In the genomic region with DNA sequence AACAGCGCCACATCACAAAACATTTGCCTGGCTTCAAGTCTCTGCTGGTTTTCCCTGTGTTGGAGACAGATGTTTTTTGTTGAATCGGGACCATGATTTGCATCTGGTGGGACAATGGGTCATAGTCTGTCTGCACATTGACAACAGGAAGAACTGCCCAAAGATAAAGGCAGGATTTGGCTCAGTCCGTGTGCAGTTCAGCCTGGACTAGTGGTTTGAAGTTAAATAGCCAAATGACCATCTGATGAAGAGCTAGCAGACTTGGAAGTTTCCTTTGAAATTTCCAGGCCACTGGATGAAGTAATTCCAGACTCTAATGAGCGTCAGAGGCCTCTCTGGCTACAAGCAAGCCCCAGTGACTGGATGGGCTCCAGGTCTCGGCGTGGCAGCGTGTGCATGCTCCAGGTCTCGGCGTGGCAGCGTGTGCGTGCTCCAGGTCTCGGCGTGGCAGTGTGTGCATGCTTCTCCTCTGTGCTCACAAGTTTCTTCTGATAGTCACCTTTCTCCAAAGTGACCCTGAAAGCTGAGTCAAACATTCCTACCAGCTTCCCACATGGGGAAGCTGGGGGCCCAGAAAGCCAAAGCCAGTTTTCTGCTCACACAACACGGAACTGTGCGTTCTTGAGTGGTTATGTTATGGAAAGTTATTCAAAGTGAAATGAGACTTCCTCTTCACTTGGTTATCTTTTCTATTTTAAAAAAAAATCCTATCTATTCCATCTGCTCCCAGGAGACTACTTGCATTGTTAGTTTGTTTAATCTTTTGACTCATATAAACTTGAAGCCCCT, we compare ENCODE assay signal across 9 mouse cellular contexts. TPM values are rescaled to one million over a fixed set of nuclear protein-coding genes. Genes with fewer than 3 reads are reported as not detected.
DNase-seq lines count a peak whose midpoint lies in the region; ATAC-seq and TF ChIP-seq lines count a peak whose summit lies in the region.
"Had no signal": no experiment of that assay in that cellular context is flagged by ENCODE, and none has a peak within 500 bp of the region (broad histone marks: within the 10 kb centered on the region; RNA-seq: fewer than 3 reads in every experiment).

No protein-coding gene starts in this region.

- H3K36me3 ChIP-seq in embryonic facial prominence, embryonic 15.5 days: no peaks in the 10 kb centered on the region
- no peaks in the 10 kb centered on the region for H3K36me3 ChIP-seq in embryonic facial prominence, embryonic 10.5 days (replicated peaks)
- no peaks in the 10 kb centered on the region for H3K36me3 ChIP-seq in CH12.LX (replicated peaks in 1 of 2; ENCODE audit: control insufficient read depth in 1 of 2, insufficient read depth in 1 of 2, low read length in 1 of 2)
- no peaks in the 10 kb centered on the region for H3K36me3 ChIP-seq in heart, embryonic 10.5 days
- H3K36me3 ChIP-seq in liver, embryonic 13.5 days: no peaks in the 10 kb centered on the region
- no peaks in the 10 kb centered on the region for H3K36me3 ChIP-seq in hindbrain, embryonic 14.5 days (replicated peaks; ENCODE audit: control insufficient read depth, insufficient read depth)

- dilution Hi-C loops in CH12.LX (cut with MboI; ENCODE audit: extremely low pct_ligation_motif_present, extremely low pct_unique_long_range_greater_than_20kb, low sequenced_read_pairs): no loop called here

- no peak for TF ChIP-seq CTCF in CH12.LX (conservative IDR thresholded peaks at IDR 0.05 in 1 of 2, IDR thresholded peaks at IDR 0.05 in 1 of 2; ENCODE audit: low read depth in 2 of 2, low read length in 2 of 2)

- H3K4me1 ChIP-seq in embryonic facial prominence, embryonic 15.5 days: 0 out of 2 replicates have a peak, but pooled peaks cover 5% of the 10 kb centered on the region
- peaks cover 19% of the 10 kb centered on the region for H3K4me1 ChIP-seq in embryonic facial prominence, embryonic 10.5 days
- H3K4me1 ChIP-seq in CH12.LX (ENCODE audit: control insufficient read depth in 1 of 2, insufficient read depth in 2 of 2): peaks cover 4 to 28% of the 10 kb centered on the region in 2 experiments; a peak in 2 of 4 replicates
- peaks cover 5% of the 10 kb centered on the region for H3K4me1 ChIP-seq in heart, embryonic 10.5 days
- peaks cover 72% of the 10 kb centered on the region for H3K4me1 ChIP-seq in liver, embryonic 13.5 days (replicated peaks)
- H3K4me1 ChIP-seq in hindbrain, embryonic 14.5 days (replicated peaks; ENCODE audit: control insufficient read depth, insufficient read depth, low read length): no peaks in the 10 kb centered on the region

- ATAC-seq in embryonic facial prominence, embryonic 15.5 days (ENCODE audit: insufficient number of reproducible peaks, low FRiP score, low TSS enrichment, low read depth): no peak
- no peak for ATAC-seq in liver, embryonic 13.5 days (ENCODE audit: low read depth)
- ATAC-seq in hindbrain, embryonic 14.5 days (ENCODE audit: low FRiP score): no peak

- H3K27ac ChIP-seq in embryonic facial prominence, embryonic 15.5 days (replicated peaks): 0 out of 2 replicates have a peak overlapping the region, but pooled peaks have one; percentile 34
- no peak overlapping the region for H3K27ac ChIP-seq in embryonic facial prominence, embryonic 10.5 days (replicated peaks)
- no peak overlapping the region for H3K27ac ChIP-seq in CH12.LX (ENCODE audit: insufficient read depth, low read depth)
- H3K27ac ChIP-seq in heart, embryonic 10.5 days: peak overlapping the region; percentile 56; the same call in 1 of the 2 replicates
- peak overlapping the region; percentile 99 for H3K27ac ChIP-seq in liver, embryonic 13.5 days
- no peak overlapping the region for H3K27ac ChIP-seq in hindbrain, embryonic 14.5 days

- no peak for DNase-seq in embryonic facial prominence, embryonic 10.5 days (ENCODE audit: low spot score)
- no peak for DNase-seq in CH12.LX (ENCODE audit: extremely low read depth)
- DNase-seq in heart, embryonic 10.5 days (ENCODE audit: low spot score): peak; percentile 57
- no peak for DNase-seq in liver, embryonic 13.5 days
- no peak for DNase-seq in hindbrain, embryonic 14.5 days (ENCODE audit: low spot score)
- DNase-seq in urinary bladder, postnatal 25 days (ENCODE audit: low spot score): no peak
- DNase-seq in left cerebral cortex, adult 11 months (ENCODE audit: low spot score): no peak
- DNase-seq: midbrain, embryonic 14.5 days had no signal

- H3K27me3 ChIP-seq in embryonic facial prominence, embryonic 15.5 days: no peaks in the 10 kb centered on the region
- no peaks in the 10 kb centered on the region for H3K27me3 ChIP-seq in embryonic facial prominence, embryonic 10.5 days (replicated peaks; ENCODE audit: low read depth, poor library complexity, severe bottlenecking)
- no peaks in the 10 kb centered on the region for H3K27me3 ChIP-seq in CH12.LX (replicated peaks)
- H3K27me3 ChIP-seq in heart, embryonic 10.5 days (ENCODE audit: insufficient read depth, poor library complexity, severe bottlenecking): no peaks in the 10 kb centered on the region
- H3K27me3 ChIP-seq in liver, embryonic 13.5 days: no peaks in the 10 kb centered on the region
- H3K27me3 ChIP-seq in hindbrain, embryonic 14.5 days (ENCODE audit: control insufficient read depth, insufficient read depth, low read length): no peaks in the 10 kb centered on the region

- H3K79me2 ChIP-seq in CH12.LX (replicated peaks; ENCODE audit: control insufficient read depth, extremely low read depth, insufficient read depth, poor library complexity, severe bottlenecking): no peaks in the 10 kb centered on the region

- no peak overlapping the region for H3K9ac ChIP-seq in embryonic facial prominence, embryonic 15.5 days
- H3K9ac ChIP-seq in CH12.LX (ENCODE audit: insufficient read depth, low read depth): no peak overlapping the region
- peak overlapping the region; percentile 72; the same call in 1 of the 2 replicates for H3K9ac ChIP-seq in liver, embryonic 13.5 days
- H3K9ac ChIP-seq in hindbrain, embryonic 14.5 days: no peak overlapping the region

- TF ChIP-seq EP300 in CH12.LX (IDR thresholded peaks at IDR 0.05; ENCODE audit: low read length): peak; percentile 79

- 69% methylated on average over 15 of the region's 15 CpGs for WGBS in embryonic facial prominence, embryonic 15.5 days
- WGBS in embryonic facial prominence, embryonic 10.5 days: 88% methylated on average over 15 of the region's 15 CpGs
- 79% methylated on average over 15 of the region's 15 CpGs for WGBS in heart, embryonic 10.5 days
- 82% methylated on average over 15 of the region's 15 CpGs for whole genome bisulfite sequencing in liver, embryonic 13.5 days (ENCODE audit: insufficient replicate concordance)
- WGBS in hindbrain, embryonic 14.5 days: 87% methylated on average over 15 of the region's 15 CpGs

- no peak overlapping the region for H3K4me3 ChIP-seq in embryonic facial prominence, embryonic 15.5 days (replicated peaks)
- no peak overlapping the region for H3K4me3 ChIP-seq in embryonic facial prominence, embryonic 10.5 days
- no peak overlapping the region for H3K4me3 ChIP-seq in CH12.LX (replicated peaks in 1 of 3; ENCODE audit: low read depth in 2 of 3, low read length in 2 of 3, poor library complexity in 1 of 3)
- H3K4me3 ChIP-seq in heart, embryonic 10.5 days: no peak overlapping the region
- H3K4me3 ChIP-seq in liver, embryonic 13.5 days (replicated peaks): no peak overlapping the region
- H3K4me3 ChIP-seq in hindbrain, embryonic 14.5 days (replicated peaks; ENCODE audit: low read length): no peak overlapping the region

- no peak for TF ChIP-seq POLR2A in CH12.LX (IDR thresholded peaks at IDR 0.05; ENCODE audit: low read depth, low read length)

- in situ Hi-C loops in CH12.LX (cut with MboI; ENCODE audit: low pct_ligation_motif_present, low pct_unique_long_range_greater_than_20kb, low sequenced_read_pairs): no loop called here

- H3K9me3 ChIP-seq in embryonic facial prominence, embryonic 15.5 days (replicated peaks): no peaks in the 10 kb centered on the region
- no peaks in the 10 kb centered on the region for H3K9me3 ChIP-seq in embryonic facial prominence, embryonic 10.5 days
- H3K9me3 ChIP-seq in CH12.LX (replicated peaks; ENCODE audit: low read length): no peaks in the 10 kb centered on the region
- no peaks in the 10 kb centered on the region for H3K9me3 ChIP-seq in heart, embryonic 10.5 days
- no peaks in the 10 kb centered on the region for H3K9me3 ChIP-seq in liver, embryonic 13.5 days (replicated peaks)
- H3K9me3 ChIP-seq in hindbrain, embryonic 14.5 days (ENCODE audit: control insufficient read depth, low read length): no peaks in the 10 kb centered on the region

- H3K4me2 ChIP-seq in embryonic facial prominence, embryonic 15.5 days (replicated peaks): no peak overlapping the region
- no peak overlapping the region for H3K4me2 ChIP-seq in CH12.LX (ENCODE audit: insufficient read depth, low read depth, poor library complexity, severe bottlenecking)
- H3K4me2 ChIP-seq in liver, embryonic 13.5 days: peak overlapping the region; percentile 64; the same call in 1 of the 2 replicates
- H3K4me2 ChIP-seq in hindbrain, embryonic 14.5 days (replicated peaks): no peak overlapping the region

- TF ChIP-seq RAD21 in CH12.LX (IDR thresholded peaks at IDR 0.05; ENCODE audit: low read depth, low read length): no peak

TF ChIP-seq in CH12.LX, 34 proteins besides CTCF, POLR2A, EP300 and RAD21 (continues in another document):
- TF ChIP-seq MAFK (IDR thresholded peaks at IDR 0.05; ENCODE audit: insufficient replicate concordance, low read length): no peak
- TF ChIP-seq BHLHE40 (IDR thresholded peaks at IDR 0.05; ENCODE audit: low read depth, low read length): 0 out of 2 replicates have a peak, but pooled peaks have one; percentile 36
- no peak for TF ChIP-seq NELFE (IDR thresholded peaks at IDR 0.05; ENCODE audit: low read depth, low read length)
- no peak for TF ChIP-seq RCOR1 (conservative IDR thresholded peaks at IDR 0.05; ENCODE audit: low read depth, low read length)
- peak; percentile 34; the same call in 1 of the 2 replicates for TF ChIP-seq MEF2A (IDR thresholded peaks at IDR 0.05; ENCODE audit: borderline replicate concordance, low read depth, low read length)
- peak; percentile 68 for TF ChIP-seq IRF4 (IDR thresholded peaks at IDR 0.05; ENCODE audit: low read depth, low read length)
- no peak for TF ChIP-seq TBP (conservative IDR thresholded peaks at IDR 0.05; ENCODE audit: low read depth, low read length)
- peak; percentile 66 for TF ChIP-seq ETS1 (conservative IDR thresholded peaks at IDR 0.05; ENCODE audit: low read depth, low read length)
- no peak for TF ChIP-seq USF1 (IDR thresholded peaks at IDR 0.05; ENCODE audit: low read depth, low read length)

RNA-seq across cellular contexts. Expression of gene Plpp1, which starts 56.3 kb away (rescaled TPM):
- polyA plus RNA-seq in embryonic facial prominence, embryonic 15.5 days (2015; fragmentation: Nextera tagmentation; extraction: Ambion mirVana): 68.1 and 71.6 TPM in 2 replicates
- 19.0 and 21.8 TPM in 2 replicates for polyA plus RNA-seq in embryonic facial prominence, embryonic 10.5 days (2016; fragmentation: Nextera tagmentation; extraction: Ambion mirVana)
- total RNA-seq in CH12.LX (2012; rRNA removed) (50.1 and 50.2 TPM in 2 replicates), CH12.LX (2014; rRNA removed) (85.3 and 90.9 TPM in 2 replicates)
- polyA plus RNA-seq in CH12.LX (2012; ENCODE audit: insufficient read length, low read depth): 67.6 and 68.6 TPM in 2 replicates
- 39.6 and 41.3 TPM in 2 replicates for polyA plus RNA-seq in heart, embryonic 10.5 days (2016; fragmentation: Nextera tagmentation; extraction: Ambion mirVana)
- polyA plus RNA-seq in liver, embryonic 13.5 days (2015; fragmentation: Nextera tagmentation; extraction: Ambion mirVana): 31.8 and 32.2 TPM in 2 replicates
- 63.8 and 65.1 TPM in 2 replicates for polyA plus RNA-seq in hindbrain, embryonic 14.5 days (2014; fragmentation: Nextera tagmentation; extraction: Ambion mirVana)

Comparison
In these comparisons a context has a peak if more than half of its experiments do, and no peak if none do; other contexts are left out.
1. H3K27ac ChIP-seq: peak in embryonic facial prominence, embryonic 15.5 days (single experiment), heart, embryonic 10.5 days (single experiment) and liver, embryonic 13.5 days (single experiment); none in embryonic facial prominence, embryonic 10.5 days (single experiment), CH12.LX (single experiment) and hindbrain, embryonic 14.5 days (single experiment).